Mouse (Mus musculus) thymus, postnatal 0 days (tissue): ENCODE data around the gene Olfr558. TPM values are rescaled to one million over a fixed set of nuclear protein-coding genes. Genes with fewer than 3 reads are reported as not detected.

Experiments
- DNase-seq: peaks from one replicate; pipeline ENCODE4 v3.0.0-alpha.2; 2015; ENCODE audit warnings: low spot score
- polyA plus RNA-seq: library from polyadenylated mRNA; unstranded; fragments of >200 nt; fragmentation: Nextera tagmentation; extraction: Ambion mirVana; gene quantifications from 2 replicates; pipeline ENCODE4 v1.2.1, GENCODE M21; 2015

The Olfr558 gene
- polyA plus RNA-seq: 0.37 and 0.38 TPM in 2 replicates

GRCm38 (mm10) chr7:102701915-102702314, at the start of gene Olfr558:
TSS of gene Olfr558 (plus strand) at chr7:102702215.
- no peak for DNase-seq

GRCm38 (mm10) chr7:102658523-102658922, 43.5 kb upstream of the Olfr558 start, which contains the start of gene Olfr555:
TSS of gene Olfr555 (plus strand) at chr7:102658823.
- no peak for DNase-seq

GRCm38 (mm10) chr7:102664599-102664998, 37.4 kb upstream of the Olfr558 start, which contains the start of gene Olfr556:
TSS of gene Olfr556 (plus strand) at chr7:102664899.
- DNase-seq: no peak

GRCm38 (mm10) chr7:102665378-102665777, 36.6 kb upstream of the Olfr558 start:
- DNase-seq: peak; percentile 26

- DNase-seq: no peak
Measured at GRCm38 (mm10) chr7:102676225-102676624, 25.8 kb upstream of the Olfr558 start.

GRCm38 (mm10) chr7:102681916-102682315, 20.1 kb upstream of the Olfr558 start:
- DNase-seq: no peak

- peak; percentile 94 for DNase-seq
Measured at GRCm38 (mm10) chr7:102686944-102687501, 15.0 kb upstream of the Olfr558 start, which contains the start of gene Trim68. TSS of gene Trim68 (minus strand) at chr7:102687327.

- peak; percentile 53 for DNase-seq
Measured at GRCm38 (mm10) chr7:102695358-102696125, 6.5 kb upstream of the Olfr558 start, which contains the start of gene Olfr557. TSS of gene Olfr557 (plus strand) at chr7:102695910.

GRCm38 (mm10) chr7:102698461-102698860, 3.6 kb upstream of the Olfr558 start:
- DNase-seq: no peak

- no peak for DNase-seq
Measured at GRCm38 (mm10) chr7:102718970-102719369, 17.0 kb downstream of the Olfr558 start, which contains the start of gene Olfr33. TSS of gene Olfr33 (minus strand) at chr7:102719070.

- no peak for DNase-seq
Measured at GRCm38 (mm10) chr7:102727391-102727790, 25.4 kb downstream of the Olfr558 start, which contains the start of gene Olfr559. TSS of gene Olfr559 (minus strand) at chr7:102727491.

GRCm38 (mm10) chr7:102733793-102734192, 31.8 kb downstream of the Olfr558 start:
- no peak for DNase-seq

GRCm38 (mm10) chr7:102737705-102738104, 35.7 kb downstream of the Olfr558 start:
- DNase-seq: no peak

- DNase-seq: no peak
Measured at GRCm38 (mm10) chr7:102752086-102752485, 50.1 kb downstream of the Olfr558 start.

- no peak for DNase-seq
Measured at GRCm38 (mm10) chr7:102759266-102759665, 57.3 kb downstream of the Olfr558 start, which contains the start of the genes Olfr560 and Olfr78. TSS of gene Olfr560 (minus strand) at chr7:102759366. TSS of gene Olfr78 (minus strand) at chr7:102759471.

Other genes with a start within 250 kb of the Olfr558 start
- 0.14 and 0.34 TPM in 2 replicates for gene Olfr543, start 220.5 kb upstream of the Olfr558 start, polyA plus RNA-seq
- 0.05 TPM in 1 of 2 replicates, not detected in the other for gene Olfr544, start 213.9 kb upstream of the Olfr558 start, polyA plus RNA-seq
- gene Olfr545, start 202.6 kb upstream of the Olfr558 start, polyA plus RNA-seq: 0.08 TPM in 1 of 2 replicates, not detected in the other
- not detected in 2 replicates for gene Olfr547, start 167.5 kb upstream of the Olfr558 start, polyA plus RNA-seq
- not detected in 2 replicates for gene Olfr548-ps1, start 161.3 kb upstream of the Olfr558 start, polyA plus RNA-seq
- gene Olfr549, start 152.3 kb upstream of the Olfr558 start, polyA plus RNA-seq: not detected in 2 replicates
- 3.0 and 3.9 TPM in 2 replicates for gene Trim21, start 136.7 kb upstream of the Olfr558 start, polyA plus RNA-seq
- gene Olfr550, start 130.8 kb upstream of the Olfr558 start, polyA plus RNA-seq: 0.26 TPM in 1 of 2 replicates, not detected in the other
- gene Olfr551, start 110.3 kb upstream of the Olfr558 start, polyA plus RNA-seq: not detected in 2 replicates
- not detected in 2 replicates for gene Olfr552, start 104.4 kb upstream of the Olfr558 start, polyA plus RNA-seq
- not detected in 2 replicates for gene Olfr553, start 84.0 kb upstream of the Olfr558 start, polyA plus RNA-seq
- not detected in 2 replicates for gene Olfr554, start 63.8 kb upstream of the Olfr558 start, polyA plus RNA-seq
- not detected in 2 replicates for gene Olfr555, start 43.4 kb upstream of the Olfr558 start, polyA plus RNA-seq
- not detected in 2 replicates for gene Olfr556, start 37.3 kb upstream of the Olfr558 start, polyA plus RNA-seq
- gene Trim68, start 14.9 kb upstream of the Olfr558 start, polyA plus RNA-seq: 8.1 and 8.6 TPM in 2 replicates
- gene Olfr557, start 6.3 kb upstream of the Olfr558 start, polyA plus RNA-seq: not detected in 2 replicates
- not detected in 2 replicates for gene Olfr33, start 16.9 kb downstream of the Olfr558 start, polyA plus RNA-seq
- not detected in 2 replicates for gene Olfr559, start 25.3 kb downstream of the Olfr558 start, polyA plus RNA-seq
- gene Olfr560, start 57.2 kb downstream of the Olfr558 start, polyA plus RNA-seq: not detected in 2 replicates
- 0.05 and 0.10 TPM in 2 replicates for gene Olfr78, start 57.3 kb downstream of the Olfr558 start, polyA plus RNA-seq
- not detected in 2 replicates for gene Olfr561, start 69.0 kb downstream of the Olfr558 start, polyA plus RNA-seq
- not detected in 2 replicates for gene Olfr564, start 101.3 kb downstream of the Olfr558 start, polyA plus RNA-seq
- not detected in 2 replicates for gene Olfr566, start 156.6 kb downstream of the Olfr558 start, polyA plus RNA-seq
- gene Olfr568, start 174.9 kb downstream of the Olfr558 start, polyA plus RNA-seq: not detected in 2 replicates
- not detected in 2 replicates for gene Olfr569, start 188.7 kb downstream of the Olfr558 start, polyA plus RNA-seq
- not detected in 2 replicates for gene Olfr570, start 192.4 kb downstream of the Olfr558 start, polyA plus RNA-seq
- not detected in 2 replicates for gene Olfr571, start 215.3 kb downstream of the Olfr558 start, polyA plus RNA-seq
- gene Olfr572, start 222.2 kb downstream of the Olfr558 start, polyA plus RNA-seq: not detected in 2 replicates
- gene Olfr573-ps1, start 240.4 kb downstream of the Olfr558 start, polyA plus RNA-seq: not detected in 2 replicates
- not detected in 2 replicates for gene Olfr574, start 246.3 kb downstream of the Olfr558 start, polyA plus RNA-seq